In the genomic region with DNA sequence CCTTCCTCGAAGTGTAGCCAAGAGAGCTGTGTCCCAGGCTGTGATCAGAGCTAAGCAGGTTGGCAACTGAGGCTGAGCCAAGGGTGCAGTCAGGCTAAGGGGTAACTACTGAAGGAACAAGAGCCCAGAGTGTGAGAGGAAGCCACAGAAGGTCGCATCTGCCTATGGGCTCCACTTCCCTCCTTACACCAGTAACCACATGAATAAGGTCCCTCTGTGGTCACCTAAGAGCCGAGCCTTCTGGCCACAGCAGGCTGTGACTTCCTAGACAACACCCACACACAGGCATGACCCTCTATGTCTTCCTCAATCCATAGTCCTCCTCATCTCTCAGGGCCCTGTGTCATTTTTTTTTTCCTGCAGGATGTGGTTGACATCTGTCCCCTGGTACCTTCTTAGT, we compare ENCODE assay signal across 18 mouse cellular contexts. TPM values are rescaled to one million over a fixed set of nuclear protein-coding genes. Genes with fewer than 3 reads are reported as not detected.
DNase-seq lines count a peak whose midpoint lies in the region; ATAC-seq lines count a peak whose summit lies in the region.
"Had no signal": no experiment of that assay in that cellular context is flagged by ENCODE, and none has a peak within 500 bp of the region (broad histone marks: within the 10 kb centered on the region; RNA-seq: fewer than 3 reads in every experiment).

No protein-coding gene starts in this region.

- peaks cover 39% of the 10 kb centered on the region for H3K4me1 ChIP-seq in heart, embryonic 10.5 days
- H3K4me1 ChIP-seq in heart, embryonic 11.5 days (ENCODE audit: control insufficient read depth, insufficient read depth, low read length): peaks cover 23% of the 10 kb centered on the region
- 0 out of 2 replicates have a peak, but pooled peaks cover 6% of the 10 kb centered on the region for H3K4me1 ChIP-seq in limb, embryonic 11.5 days (ENCODE audit: control insufficient read depth, insufficient read depth, low read length)

- 0 out of 2 replicates have a peak overlapping the region, but pooled peaks have one; percentile 36 for H3K27ac ChIP-seq in heart, embryonic 10.5 days
- H3K27ac ChIP-seq in heart, embryonic 11.5 days (ENCODE audit: low read depth, low read length): no peak overlapping the region
- no peak overlapping the region for H3K27ac ChIP-seq in limb, embryonic 11.5 days (replicated peaks; ENCODE audit: low read depth, low read length)
- H3K27ac ChIP-seq: heart, embryonic 15.5 days; liver, embryonic 12.5 days had no signal

- H3K9me3 ChIP-seq in heart, embryonic 10.5 days: no peaks in the 10 kb centered on the region
- no peaks in the 10 kb centered on the region for H3K9me3 ChIP-seq in heart, embryonic 11.5 days (replicated peaks; ENCODE audit: control insufficient read depth, low read length)
- H3K9me3 ChIP-seq in limb, embryonic 11.5 days (ENCODE audit: control insufficient read depth, low read length): no peaks in the 10 kb centered on the region
- H3K9me3 ChIP-seq: heart, embryonic 15.5 days; liver, embryonic 12.5 days had no signal

- no peak overlapping the region for H3K4me3 ChIP-seq in heart, embryonic 10.5 days
- H3K4me3 ChIP-seq in heart, embryonic 11.5 days (ENCODE audit: low read depth, low read length): no peak overlapping the region
- H3K4me3 ChIP-seq in limb, embryonic 11.5 days (ENCODE audit: low read depth, low read length): no peak overlapping the region
- H3K4me3 ChIP-seq: erythroblast, embryonic 14.5 days; heart, embryonic 15.5 days; liver, embryonic 12.5 days had no signal

- peaks cover 22% of the 10 kb centered on the region for H3K27me3 ChIP-seq in heart, embryonic 10.5 days (ENCODE audit: insufficient read depth, poor library complexity, severe bottlenecking)
- no peaks in the 10 kb centered on the region for H3K27me3 ChIP-seq in heart, embryonic 11.5 days (ENCODE audit: control insufficient read depth, insufficient read depth, low read length)
- H3K27me3 ChIP-seq in limb, embryonic 11.5 days (ENCODE audit: control insufficient read depth, insufficient read depth, low read length): no peaks in the 10 kb centered on the region

- WGBS in heart, embryonic 10.5 days: 65% methylated on average over 3 of the region's 3 CpGs
- 60% methylated on average over 3 of the region's 3 CpGs for WGBS in heart, embryonic 11.5 days (ENCODE audit: insufficient replicate concordance)
- WGBS in limb, embryonic 11.5 days: 86% methylated on average over 3 of the region's 3 CpGs

- no peak overlapping the region for H3K4me2 ChIP-seq in heart, embryonic 11.5 days
- no peak overlapping the region for H3K4me2 ChIP-seq in limb, embryonic 11.5 days (ENCODE audit: low read depth, severe bottlenecking)
- H3K4me2 ChIP-seq: heart, embryonic 15.5 days; hindbrain, embryonic 14.5 days; liver, embryonic 12.5 days had no signal

- no peak for ATAC-seq in heart, embryonic 11.5 days (replicated peaks; ENCODE audit: insufficient number of reproducible peaks, low FRiP score, low TSS enrichment)
- no peak for ATAC-seq in limb, embryonic 11.5 days (ENCODE audit: insufficient number of reproducible peaks, low FRiP score, low TSS enrichment, low read depth)
- ATAC-seq: forebrain, postnatal 0 days; liver, embryonic 12.5 days had no signal

- H3K36me3 ChIP-seq in heart, embryonic 10.5 days: no peaks in the 10 kb centered on the region
- H3K36me3 ChIP-seq in heart, embryonic 11.5 days (ENCODE audit: control insufficient read depth, insufficient read depth, low read length): no peaks in the 10 kb centered on the region
- H3K36me3 ChIP-seq in limb, embryonic 11.5 days (ENCODE audit: control insufficient read depth, insufficient read depth, low read length): no peaks in the 10 kb centered on the region
- H3K36me3 ChIP-seq: heart, embryonic 15.5 days; liver, embryonic 12.5 days had no signal

- DNase-seq in heart, embryonic 10.5 days (ENCODE audit: low spot score): peak; percentile 55
- DNase-seq in urinary bladder, postnatal 4 days (ENCODE audit: low spot score in 2 of 2): peak; percentile 12 to 38
- no peak for DNase-seq in urinary bladder, postnatal 10 days (ENCODE audit: low spot score)
- DNase-seq in limb, embryonic 11.5 days (ENCODE audit: low spot score): peak; percentile 18
- no peak for DNase-seq in ovary, postnatal 36 days (ENCODE audit: low spot score)
- DNase-seq in B cell, adult 2 months: no peak
- DNase-seq: adrenal gland, adult 8-10 months; cerebellum, adult 9-10 months; forebrain, postnatal 0 days; gastrocnemius, postnatal 25 days; kidney, adult 18-20 months; right cerebral cortex, postnatal 25 days had no signal

- H3K9ac ChIP-seq in heart, embryonic 11.5 days (ENCODE audit: low read depth, low read length): no peak overlapping the region
- no peak overlapping the region for H3K9ac ChIP-seq in limb, embryonic 11.5 days (ENCODE audit: low read length)
- H3K9ac ChIP-seq: forebrain, postnatal 0 days; heart, embryonic 15.5 days; hindbrain, embryonic 14.5 days; liver, embryonic 12.5 days had no signal

RNA-seq across cellular contexts. Expression of gene Tmem247, which starts 12.9 kb away (rescaled TPM):
- polyA plus RNA-seq in heart, embryonic 10.5 days (2016; fragmentation: Nextera tagmentation; extraction: Ambion mirVana): not detected in 2 replicates
- not detected in 2 replicates for polyA plus RNA-seq in heart, embryonic 11.5 days (2014; fragmentation: Nextera tagmentation; extraction: Ambion mirVana)
- not detected in 2 replicates for polyA plus RNA-seq in limb, embryonic 11.5 days (2014; fragmentation: Nextera tagmentation; extraction: Ambion mirVana)
- polyA plus RNA-seq: erythroblast, embryonic 14.5 days; forebrain, postnatal 0 days; heart, embryonic 15.5 days; hindbrain, embryonic 14.5 days; liver, embryonic 12.5 days; lung, embryonic 16.5 days had no signal

RNA-seq across cellular contexts. Expression of gene Atp6v1e2, which starts 43.5 kb away (rescaled TPM):
- not detected in 2 replicates for polyA plus RNA-seq in heart, embryonic 10.5 days (2016; fragmentation: Nextera tagmentation; extraction: Ambion mirVana)
- not detected in 2 replicates for polyA plus RNA-seq in heart, embryonic 11.5 days (2014; fragmentation: Nextera tagmentation; extraction: Ambion mirVana)
- polyA plus RNA-seq in limb, embryonic 11.5 days (2014; fragmentation: Nextera tagmentation; extraction: Ambion mirVana): not detected in 2 replicates
- polyA plus RNA-seq: erythroblast, embryonic 14.5 days; hindbrain, embryonic 14.5 days; liver, embryonic 12.5 days; lung, embryonic 16.5 days had no signal

RNA-seq across cellular contexts. Expression of gene Rhoq, which starts 58.7 kb away (rescaled TPM):
- 15.5 and 15.9 TPM in 2 replicates for polyA plus RNA-seq in heart, embryonic 10.5 days (2016; fragmentation: Nextera tagmentation; extraction: Ambion mirVana)
- 21.9 and 24.7 TPM in 2 replicates for polyA plus RNA-seq in heart, embryonic 11.5 days (2014; fragmentation: Nextera tagmentation; extraction: Ambion mirVana)
- 17.7 and 19.0 TPM in 2 replicates for polyA plus RNA-seq in limb, embryonic 11.5 days (2014; fragmentation: Nextera tagmentation; extraction: Ambion mirVana)

Comparison
In these comparisons a context has a peak if more than half of its experiments do, and no peak if none do; other contexts are left out.
1. DNase-seq: peak in heart, embryonic 10.5 days (single experiment), urinary bladder, postnatal 4 days (2 of 2) and limb, embryonic 11.5 days (single experiment); none in urinary bladder, postnatal 10 days (single experiment), ovary, postnatal 36 days (single experiment) and B cell, adult 2 months (0 of 2).